Mouse (Mus musculus) liver, embryonic 11.5 days (tissue): ENCODE data around the gene Cpa3. TPM values are rescaled to one million over a fixed set of nuclear protein-coding genes. Genes with fewer than 3 reads are reported as not detected.

Experiments
- ATAC-seq: fragments of 200-750 bp; cut with Nextera tagmentation; replicated peaks from 2 replicates; pipeline ENCODE4 v1.8.0; 2017; ENCODE audit warnings: moderate number of reproducible peaks, mild to moderate bottlenecking, moderate TSS enrichment, moderate library complexity; ENCODE audit not compliant: low FRiP score
- DNase-seq: peaks from one replicate; pipeline ENCODE4 v3.0.0-alpha.2; 2017; ENCODE audit warnings: low spot score
- H3K27ac ChIP-seq: fragments of 300-500 bp; sonication (generic); 2 replicates; pipeline ENCODE4 v1.5.1; 2014; ENCODE audit warnings: mild to moderate bottlenecking, low read depth, low read length, control low read depth
- H3K27me3 ChIP-seq: fragments of 300-500 bp; sonication (generic); replicated peaks from 2 replicates; pipeline ENCODE4 v1.6.1; 2014; ENCODE audit warnings: low read length, mixed read lengths; ENCODE audit not compliant: control insufficient read depth, insufficient read depth
- H3K36me3 ChIP-seq: fragments of 300-500 bp; sonication (generic); 2 replicates; pipeline ENCODE4 v1.6.1; 2014; ENCODE audit warnings: mild to moderate bottlenecking, low read length, moderate library complexity, mixed read lengths; ENCODE audit not compliant: control insufficient read depth, insufficient read depth
- H3K4me1 ChIP-seq: fragments of 300-500 bp; sonication (generic); replicated peaks from 2 replicates; pipeline ENCODE4 v1.6.1; 2014; ENCODE audit warnings: low read length, mixed read lengths; ENCODE audit not compliant: control insufficient read depth, insufficient read depth
- H3K4me2 ChIP-seq: fragments of 300-500 bp; sonication (generic); 2 replicates; pipeline ENCODE4 v1.6.1; 2014; ENCODE audit warnings: mild to moderate bottlenecking, control low read depth, moderate library complexity
- H3K4me3 ChIP-seq: fragments of 300-500 bp; sonication (generic); 2 replicates; pipeline ENCODE4 v1.5.1; 2014; ENCODE audit warnings: low read depth, low read length, control low read depth
- H3K9ac ChIP-seq: fragments of 300-500 bp; sonication (generic); 2 replicates; pipeline ENCODE4 v1.6.1; 2014; ENCODE audit warnings: low read depth, low read length, control low read depth
- H3K9me3 ChIP-seq: fragments of 300-500 bp; sonication (generic); 2 replicates; pipeline ENCODE4 v1.6.1; 2016; ENCODE audit warnings: low read length, inconsistent platforms, mixed read lengths; ENCODE audit not compliant: control insufficient read depth
- WGBS: fragments of 180-500 bp; shearing (Covaris S2); extraction: QIAGEN DNeasy Blood & Tissue Kit; methylation state at CpG from one replicate; pipeline ENCODE4 v1.1.7; 2014; 5-methylcytosine and 5-hydroxymethylcytosine counted together
- polyA plus RNA-seq: library from polyadenylated mRNA; unstranded; fragments of >200 nt; fragmentation: Nextera tagmentation; extraction: Ambion mirVana; gene quantifications from 2 replicates; pipeline ENCODE4 v1.2.1, GENCODE M21; 2014

Cpa3 gene
- polyA plus RNA-seq = 2.3 and 3.6 TPM in 2 replicates

GRCm38 (mm10) chr3:20242050-20242449 is at the start of gene Cpa3:
TSS of gene Cpa3 (minus strand) at chr3:20242181.
- Histone ChIP-seq H3K4me3 (no peak within 1 kb of the TSS), H3K27me3 (no peaks in the 10 kb centered on the region), H3K27ac (no peak within 1 kb of the TSS), H3K36me3 (no peaks in the 10 kb centered on the region), H3K4me1 (no peaks in the 10 kb centered on the region), H3K9me3 (no peaks in the 10 kb centered on the region), H3K4me2 (no peak within 1 kb of the TSS), H3K9ac (no peak within 1 kb of the TSS)
- DNase-seq = no peak
- ATAC-seq = no peak
- WGBS = 46% methylated on average over 3 of the region's 3 CpGs

GRCm38 (mm10) chr3:20291370-20291769 is 49.4 kb upstream of the Cpa3 start:
- Histone ChIP-seq H3K27ac (no peak overlapping the region), H3K9me3 (no peaks in the 10 kb centered on the region), H3K9ac (no peak overlapping the region), H3K36me3 (no peaks in the 10 kb centered on the region), H3K27me3 (no peaks in the 10 kb centered on the region), H3K4me3 (no peak overlapping the region), H3K4me2 (no peak overlapping the region), H3K4me1 (no peaks in the 10 kb centered on the region)
- DNase-seq (no peak), ATAC-seq (no peak)

DNA sequence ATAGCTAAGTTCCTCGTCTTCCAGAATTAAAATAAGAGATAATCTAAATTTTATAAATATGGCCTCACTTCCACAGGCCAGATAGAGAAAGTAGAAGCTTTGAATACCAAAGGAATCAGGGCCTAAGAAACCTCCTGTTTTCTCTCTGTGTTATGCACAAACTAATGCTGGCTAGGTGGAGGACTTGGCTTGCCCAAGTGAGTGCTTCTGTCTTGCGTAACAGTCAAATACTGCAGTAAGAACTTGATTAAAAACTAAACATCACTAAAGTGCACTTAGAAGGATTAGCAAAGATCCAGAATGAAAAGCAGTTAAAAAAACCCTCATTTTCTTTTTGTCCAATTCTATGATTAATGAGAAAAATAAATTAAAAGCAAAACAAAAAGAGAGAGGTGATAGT is 46.8 kb upstream of the Cpa3 start:
- no peak overlapping the region for H3K27ac ChIP-seq
- ATAC-seq (no peak), DNase-seq (no peak)
- no peaks in the 10 kb centered on the region for H3K27me3 ChIP-seq
- no peaks in the 10 kb centered on the region for H3K36me3 ChIP-seq
- no peaks in the 10 kb centered on the region for H3K4me1 ChIP-seq
- H3K9ac ChIP-seq = no peak overlapping the region
- H3K4me2 ChIP-seq = no peak overlapping the region
- WGBS = 80% methylated on average over 2 of the region's 2 CpGs
- H3K4me3 ChIP-seq = no peak overlapping the region
- H3K9me3 ChIP-seq = no peaks in the 10 kb centered on the region

- Histone ChIP-seq H3K4me2 (no peak overlapping the region), H3K4me1 (no peaks in the 10 kb centered on the region), H3K36me3 (no peaks in the 10 kb centered on the region), H3K4me3 (no peak overlapping the region), H3K27ac (no peak overlapping the region), H3K9me3 (no peaks in the 10 kb centered on the region), H3K9ac (no peak overlapping the region), H3K27me3 (no peaks in the 10 kb centered on the region)
- no peak for DNase-seq
- WGBS = 57% methylated on average over 1 of the region's 1 CpGs
- no peak for ATAC-seq
Observed at GRCm38 (mm10) chr3:20281796-20282195, 39.8 kb upstream of the Cpa3 start.

GRCm38 (mm10) chr3:20275633-20276032 is 33.7 kb upstream of the Cpa3 start, which contains the start of gene Cpb1:
TSS of gene Cpb1 (minus strand) at chr3:20275733.
- Histone ChIP-seq H3K27ac (no peak within 1 kb of the TSS), H3K4me1 (no peaks in the 10 kb centered on the region), H3K27me3 (no peaks in the 10 kb centered on the region), H3K9me3 (no peaks in the 10 kb centered on the region), H3K36me3 (no peaks in the 10 kb centered on the region), H3K4me3 (no peak within 1 kb of the TSS), H3K4me2 (no peak within 1 kb of the TSS), H3K9ac (no peak within 1 kb of the TSS)
- no peak for ATAC-seq
- DNase-seq = no peak
- WGBS = 82% methylated on average over 3 of the region's 3 CpGs

DNA sequence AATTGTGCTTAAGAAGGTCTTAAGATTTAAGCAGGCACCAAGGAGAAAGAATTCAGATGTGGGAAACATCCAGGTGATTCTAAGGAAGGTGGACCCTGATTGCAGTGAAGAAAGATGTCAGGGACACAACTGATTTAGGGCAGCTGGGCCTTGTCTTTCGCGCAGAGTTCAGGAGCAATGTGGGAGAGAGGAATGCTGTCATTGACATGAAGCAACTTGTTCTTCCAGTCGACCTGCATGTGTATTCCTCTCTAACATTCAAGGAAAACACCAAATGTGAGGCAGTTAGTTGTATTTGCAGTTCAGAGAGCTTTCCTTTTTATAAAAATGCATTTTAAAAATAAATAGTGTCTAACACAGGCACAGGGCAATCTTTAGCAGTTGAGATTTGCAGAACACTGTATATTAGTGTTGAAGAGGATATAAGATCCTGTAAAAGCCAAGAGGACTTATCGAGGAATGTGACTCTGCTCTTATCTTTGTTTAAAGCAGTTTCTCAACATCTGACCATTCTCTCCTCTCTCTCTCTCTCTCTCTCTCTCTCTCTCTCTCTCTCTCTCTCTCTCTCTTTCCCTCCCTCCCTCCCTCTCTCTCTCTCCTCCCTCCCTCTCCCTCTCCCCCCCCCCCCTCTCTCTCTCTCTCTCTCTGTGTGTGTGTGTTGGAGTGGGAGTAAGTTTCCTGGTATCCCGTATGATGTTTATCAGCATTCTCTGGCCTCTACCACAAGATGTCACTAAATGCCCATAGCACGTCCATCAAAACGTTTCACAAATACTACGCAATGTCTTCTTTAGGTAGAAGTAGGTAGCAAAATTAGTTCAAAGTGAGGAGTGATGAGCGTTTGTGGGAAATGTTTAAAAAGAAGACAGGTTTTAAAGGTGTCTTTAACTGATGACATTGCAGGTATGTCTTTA is 12.8 kb upstream of the Cpa3 start:
- no peak for ATAC-seq
- Histone ChIP-seq H3K9me3 (no peaks in the 10 kb centered on the region), H3K4me2 (no peak overlapping the region), H3K4me1 (no peaks in the 10 kb centered on the region), H3K4me3 (no peak overlapping the region), H3K27ac (no peak overlapping the region), H3K9ac (no peak overlapping the region), H3K27me3 (no peaks in the 10 kb centered on the region), H3K36me3 (no peaks in the 10 kb centered on the region)
- no peak for DNase-seq
- 34% methylated on average over 9 of the region's 9 CpGs for WGBS

DNA sequence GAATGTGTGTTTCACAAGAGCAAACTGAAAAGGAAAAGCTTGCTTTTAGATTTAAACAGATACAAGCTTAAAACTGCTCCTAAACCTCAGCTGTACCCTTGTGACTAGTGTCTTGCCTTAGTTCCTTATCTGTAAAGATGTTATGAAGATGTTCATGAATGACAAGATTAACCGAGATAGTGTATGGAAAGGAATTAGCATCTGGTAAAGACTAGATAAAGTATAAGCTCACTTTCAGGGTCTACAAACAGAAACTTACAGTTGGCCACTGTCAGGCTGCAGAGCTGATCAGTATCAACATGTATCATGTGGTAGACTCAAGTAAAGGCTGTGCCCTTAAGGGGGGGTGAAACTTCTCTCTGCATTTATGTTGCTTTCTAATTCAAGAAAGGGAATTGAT is 1.9 kb upstream of the Cpa3 start:
- ATAC-seq (no peak), DNase-seq (no peak)
- H3K36me3 ChIP-seq = no peaks in the 10 kb centered on the region
- no peak overlapping the region for H3K9ac ChIP-seq
- H3K4me3 ChIP-seq = no peak overlapping the region
- no peaks in the 10 kb centered on the region for H3K27me3 ChIP-seq
- 40% methylated on average over 1 of the region's 1 CpGs for WGBS
- H3K27ac ChIP-seq = no peak overlapping the region
- H3K4me1 ChIP-seq = no peaks in the 10 kb centered on the region
- no peak overlapping the region for H3K4me2 ChIP-seq
- no peaks in the 10 kb centered on the region for H3K9me3 ChIP-seq

- WGBS = 64% methylated on average over 3 of the region's 3 CpGs
- Histone ChIP-seq H3K27me3 (no peaks in the 10 kb centered on the region), H3K27ac (no peak overlapping the region), H3K9ac (no peak overlapping the region), H3K4me1 (no peaks in the 10 kb centered on the region), H3K4me3 (no peak overlapping the region), H3K36me3 (no peaks in the 10 kb centered on the region), H3K4me2 (no peak overlapping the region), H3K9me3 (no peaks in the 10 kb centered on the region)
- ATAC-seq (no peak), DNase-seq (no peak)
Observed at GRCm38 (mm10) chr3:20239741-20240140, 2.2 kb downstream of the Cpa3 start.

- no peaks in the 10 kb centered on the region for H3K27me3 ChIP-seq
- ATAC-seq (no peak), DNase-seq (no peak)
- no peaks in the 10 kb centered on the region for H3K4me1 ChIP-seq
- no peak overlapping the region for H3K4me3 ChIP-seq
- no peaks in the 10 kb centered on the region for H3K9me3 ChIP-seq
- no peak overlapping the region for H3K4me2 ChIP-seq
- no peak overlapping the region for H3K9ac ChIP-seq
- no peak overlapping the region for H3K27ac ChIP-seq
- WGBS = 62% methylated on average over 1 of the region's 1 CpGs
- no peaks in the 10 kb centered on the region for H3K36me3 ChIP-seq
Observed at GRCm38 (mm10) chr3:20236965-20237364, 5.0 kb downstream of the Cpa3 start.
